Mouse (Mus musculus): ENCODE results near the gene Cdr2l. TPM values are rescaled to one million over a fixed set of nuclear protein-coding genes. Genes with fewer than 3 reads are reported as not detected.
"Not testable (repeated sequence)": the region's sequence is repeated elsewhere in the genome, so short reads cannot be mapped to it uniquely, and the experiment has no call there.

Gene Cdr2l
- total and polyA plus RNA-seq, 3 experiments: 0.05 TPM; not detected in 2

- DNase-seq (ENCODE audit: low spot score) (no peak), ATAC-seq (ENCODE audit: extremely low read depth, insufficient number of reproducible peaks, low FRiP score, poor library complexity, severe bottlenecking) (no peak)
- H3K9me3 ChIP-seq (replicated peaks): peaks cover 11% of the 10 kb centered on the region
- H3K4me1 ChIP-seq (ENCODE audit: insufficient read depth, low read depth, low read length): no peaks in the 10 kb centered on the region
- no peak for TF ChIP-seq TAL1 (conservative IDR thresholded peaks at IDR 0.05; ENCODE audit: low read depth, low read length)
- no peak for TF ChIP-seq GATA1 (IDR thresholded peaks at IDR 0.05; ENCODE audit: borderline replicate concordance, low read length)
- no peaks in the 10 kb centered on the region for H3K36me3 ChIP-seq (replicated peaks)
- peaks cover 28% of the 10 kb centered on the region; the same call in 1 of the 2 replicates for H3K27me3 ChIP-seq (ENCODE audit: insufficient read depth, low read length)
- H3K4me3 ChIP-seq (ENCODE audit: low read depth, low read length): no peak overlapping the region
Measured at GRCm38 (mm10) chr11:115381276-115381675, 440 bp upstream of the Cdr2l start.

GRCm38 (mm10) chr11:115382891-115383290, 1.2 kb downstream of the Cdr2l start:
- H3K9me3 ChIP-seq (replicated peaks): peaks cover 10% of the 10 kb centered on the region
- peaks cover 28% of the 10 kb centered on the region; the same call in 1 of the 2 replicates for H3K27me3 ChIP-seq (ENCODE audit: insufficient read depth, low read length)
- no peak for ATAC-seq (ENCODE audit: extremely low read depth, insufficient number of reproducible peaks, low FRiP score, poor library complexity, severe bottlenecking)
- H3K4me3 ChIP-seq (ENCODE audit: low read depth, low read length): no peak overlapping the region
- H3K36me3 ChIP-seq (replicated peaks): no peaks in the 10 kb centered on the region
- TF ChIP-seq GATA2 (IDR thresholded peaks at IDR 0.05; ENCODE audit: borderline replicate concordance, low read depth, low read length): no peak
- TF ChIP-seq POLR2AphosphoS5 (IDR thresholded peaks at IDR 0.05; ENCODE audit: insufficient replicate concordance, low read depth, low read length): no peak
- DNase-seq (ENCODE audit: low spot score): no peak
- no peaks in the 10 kb centered on the region for H3K4me1 ChIP-seq (ENCODE audit: insufficient read depth, low read depth, low read length)

- DNase-seq (ENCODE audit: low spot score) (no peak), ATAC-seq (ENCODE audit: extremely low read depth, insufficient number of reproducible peaks, low FRiP score, poor library complexity, severe bottlenecking) (no peak)
- no peaks in the 10 kb centered on the region for H3K36me3 ChIP-seq (replicated peaks)
- no peak overlapping the region for H3K4me3 ChIP-seq (ENCODE audit: low read depth, low read length)
- TF ChIP-seq GATA1 (IDR thresholded peaks at IDR 0.05; ENCODE audit: borderline replicate concordance, low read length) (no peak), TAL1 (conservative IDR thresholded peaks at IDR 0.05; ENCODE audit: low read depth, low read length) (no peak), POLR2AphosphoS5 (IDR thresholded peaks at IDR 0.05; ENCODE audit: insufficient replicate concordance, low read depth, low read length) (no peak), GATA2 (IDR thresholded peaks at IDR 0.05; ENCODE audit: borderline replicate concordance, low read depth, low read length) (no peak), CTCF (IDR thresholded peaks at IDR 0.05; ENCODE audit: low read depth, low read length) (no peak)
- H3K9me3 ChIP-seq (replicated peaks): peaks cover 7% of the 10 kb centered on the region
- no peaks in the 10 kb centered on the region for H3K4me1 ChIP-seq (ENCODE audit: insufficient read depth, low read depth, low read length)
- H3K27me3 ChIP-seq (ENCODE audit: insufficient read depth, low read length): peaks cover 28% of the 10 kb centered on the region; the same call in 1 of the 2 replicates
Measured at GRCm38 (mm10) chr11:115383701-115384474, 2.2 kb downstream of the Cdr2l start.

- Histone ChIP-seq H3K4me3 (ENCODE audit: low read depth, low read length) (no peak overlapping the region), H3K27me3 (ENCODE audit: insufficient read depth, low read length) (peaks cover 28% of the 10 kb centered on the region; the same call in 1 of the 2 replicates), H3K9me3 (replicated peaks) (peaks cover 7% of the 10 kb centered on the region), H3K4me1 (ENCODE audit: insufficient read depth, low read depth, low read length) (no peaks in the 10 kb centered on the region), H3K36me3 (replicated peaks) (no peaks in the 10 kb centered on the region)
- no peak for DNase-seq (ENCODE audit: low spot score)
- TF ChIP-seq GATA2 (IDR thresholded peaks at IDR 0.05; ENCODE audit: borderline replicate concordance, low read depth, low read length) (no peak), POLR2AphosphoS5 (IDR thresholded peaks at IDR 0.05; ENCODE audit: insufficient replicate concordance, low read depth, low read length) (no peak), CTCF (IDR thresholded peaks at IDR 0.05; ENCODE audit: low read depth, low read length) (no peak), GATA1 (IDR thresholded peaks at IDR 0.05; ENCODE audit: borderline replicate concordance, low read length) (no peak), TAL1 (conservative IDR thresholded peaks at IDR 0.05; ENCODE audit: low read depth, low read length) (no peak)
- ATAC-seq (ENCODE audit: extremely low read depth, insufficient number of reproducible peaks, low FRiP score, poor library complexity, severe bottlenecking): no peak
Measured at GRCm38 (mm10) chr11:115384587-115384986, 2.9 kb downstream of the Cdr2l start.

GRCm38 (mm10) chr11:115386859-115387258, 5.1 kb downstream of the Cdr2l start:
- not testable (repeated sequence) for H3K4me1 ChIP-seq (ENCODE audit: insufficient read depth, low read depth, low read length); ATAC-seq (ENCODE audit: extremely low read depth, insufficient number of reproducible peaks, low FRiP score, poor library complexity, severe bottlenecking); H3K4me3 ChIP-seq (ENCODE audit: low read depth, low read length); H3K9me3 ChIP-seq (replicated peaks); DNase-seq (ENCODE audit: low spot score); H3K36me3 ChIP-seq (replicated peaks)
- peaks cover 43% of the 10 kb centered on the region; the same call in 1 of the 2 replicates for H3K27me3 ChIP-seq (ENCODE audit: insufficient read depth, low read length)

GRCm38 (mm10) chr11:115391358-115391757, 9.6 kb downstream of the Cdr2l start:
- TF ChIP-seq GATA1 (IDR thresholded peaks at IDR 0.05; ENCODE audit: borderline replicate concordance, low read length) (no peak), TAL1 (conservative IDR thresholded peaks at IDR 0.05; ENCODE audit: low read depth, low read length) (no peak), GATA2 (IDR thresholded peaks at IDR 0.05; ENCODE audit: borderline replicate concordance, low read depth, low read length) (no peak), CTCF (IDR thresholded peaks at IDR 0.05; ENCODE audit: low read depth, low read length) (no peak), POLR2AphosphoS5 (IDR thresholded peaks at IDR 0.05; ENCODE audit: insufficient replicate concordance, low read depth, low read length) (no peak)
- ATAC-seq (ENCODE audit: extremely low read depth, insufficient number of reproducible peaks, low FRiP score, poor library complexity, severe bottlenecking) (no peak), DNase-seq (ENCODE audit: low spot score) (no peak)
- Histone ChIP-seq H3K27me3 (ENCODE audit: insufficient read depth, low read length) (peaks cover 49% of the 10 kb centered on the region), H3K36me3 (replicated peaks) (no peaks in the 10 kb centered on the region), H3K4me3 (ENCODE audit: low read depth, low read length) (no peak overlapping the region), H3K9me3 (replicated peaks) (no peaks in the 10 kb centered on the region), H3K4me1 (ENCODE audit: insufficient read depth, low read depth, low read length) (peaks cover 5% of the 10 kb centered on the region; the same call in 1 of the 2 replicates)
